Mouse (Mus musculus) intestine, embryonic 15.5 days (tissue): ENCODE measurements at regions not wholly inside any gene's neighbourhood (a gene's known extent, or its start where the extent isn't known, plus 50 kb on each side); places are given as distances from the start of the nearest gene placed in this dataset.

Experiments used
- ATAC-seq: fragments of 200-750 bp; cut with Nextera tagmentation; 2 replicates; pipeline ENCODE4 v1.8.0; 2017; ENCODE audit warnings: moderate TSS enrichment, moderate library complexity
- H3K27ac ChIP-seq: fragments of 300-500 bp; sonication (generic); 2 replicates; pipeline ENCODE4 v1.5.1; 2015; ENCODE audit warnings: mild to moderate bottlenecking, inconsistent platforms
- H3K27me3 ChIP-seq: fragments of 300-500 bp; sonication (generic); replicated peaks from 2 replicates; pipeline ENCODE4 v1.6.1; 2015; ENCODE audit warnings: inconsistent platforms
- H3K36me3 ChIP-seq: fragments of 300-500 bp; sonication (generic); 2 replicates; pipeline ENCODE4 v1.6.1; 2015; ENCODE audit warnings: inconsistent platforms
- H3K4me1 ChIP-seq: fragments of 300-500 bp; sonication (generic); replicated peaks from 2 replicates; pipeline ENCODE4 v1.6.1; 2015; ENCODE audit warnings: inconsistent platforms
- H3K4me2 ChIP-seq: fragments of 300-500 bp; sonication (generic); replicated peaks from 2 replicates; pipeline ENCODE4 v1.6.1; 2015; ENCODE audit warnings: mild to moderate bottlenecking, inconsistent platforms
- H3K4me3 ChIP-seq: fragments of 300-500 bp; sonication (generic); replicated peaks from 2 replicates; pipeline ENCODE4 v1.5.1; 2015; ENCODE audit warnings: inconsistent platforms
- H3K9ac ChIP-seq: fragments of 300-500 bp; sonication (generic); 2 replicates; pipeline ENCODE4 v1.6.1; 2015; ENCODE audit warnings: inconsistent platforms
- H3K9me3 ChIP-seq: fragments of 300-500 bp; sonication (generic); 2 replicates; pipeline ENCODE4 v1.6.1; 2016; ENCODE audit warnings: inconsistent platforms
- WGBS: fragments of 180-500 bp; shearing (Covaris S2); methylation state at CpG from one replicate; pipeline ENCODE4 v1.1.7; 2015; 5-methylcytosine and 5-hydroxymethylcytosine counted together

DNA sequence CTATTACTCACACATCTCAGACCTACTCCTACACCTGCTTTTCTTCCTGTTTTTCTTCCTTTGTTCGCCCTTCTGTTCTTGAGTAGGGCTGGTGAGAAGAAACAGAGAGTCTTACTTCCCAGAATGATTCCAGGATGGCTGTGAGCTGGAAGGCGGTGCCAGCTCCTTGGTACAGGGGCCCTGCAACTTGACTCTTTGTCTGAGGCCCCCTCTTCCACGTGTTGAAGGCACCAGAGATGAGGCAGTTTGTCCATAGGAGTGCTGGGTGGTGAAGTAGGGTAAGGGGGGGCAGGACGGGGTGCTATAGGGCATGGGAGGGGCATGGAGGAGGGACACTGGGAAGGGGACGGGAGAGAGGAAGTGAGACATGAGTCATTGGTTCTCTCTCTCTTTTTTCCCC, 60.8 kb downstream of the Dmrta2 start:
- no peak overlapping the region for H3K4me3 ChIP-seq
- no peaks in the 10 kb centered on the region for H3K9me3 ChIP-seq
- WGBS, result 60% methylated on average over 5 of the region's 5 CpGs
- H3K27me3 ChIP-seq, result no peaks in the 10 kb centered on the region
- H3K9ac ChIP-seq, result no peak overlapping the region
- no peak overlapping the region for H3K4me2 ChIP-seq
- no peak overlapping the region for H3K27ac ChIP-seq
- H3K36me3 ChIP-seq, result no peaks in the 10 kb centered on the region
- ATAC-seq, result no peak
- no peaks in the 10 kb centered on the region for H3K4me1 ChIP-seq

DNA sequence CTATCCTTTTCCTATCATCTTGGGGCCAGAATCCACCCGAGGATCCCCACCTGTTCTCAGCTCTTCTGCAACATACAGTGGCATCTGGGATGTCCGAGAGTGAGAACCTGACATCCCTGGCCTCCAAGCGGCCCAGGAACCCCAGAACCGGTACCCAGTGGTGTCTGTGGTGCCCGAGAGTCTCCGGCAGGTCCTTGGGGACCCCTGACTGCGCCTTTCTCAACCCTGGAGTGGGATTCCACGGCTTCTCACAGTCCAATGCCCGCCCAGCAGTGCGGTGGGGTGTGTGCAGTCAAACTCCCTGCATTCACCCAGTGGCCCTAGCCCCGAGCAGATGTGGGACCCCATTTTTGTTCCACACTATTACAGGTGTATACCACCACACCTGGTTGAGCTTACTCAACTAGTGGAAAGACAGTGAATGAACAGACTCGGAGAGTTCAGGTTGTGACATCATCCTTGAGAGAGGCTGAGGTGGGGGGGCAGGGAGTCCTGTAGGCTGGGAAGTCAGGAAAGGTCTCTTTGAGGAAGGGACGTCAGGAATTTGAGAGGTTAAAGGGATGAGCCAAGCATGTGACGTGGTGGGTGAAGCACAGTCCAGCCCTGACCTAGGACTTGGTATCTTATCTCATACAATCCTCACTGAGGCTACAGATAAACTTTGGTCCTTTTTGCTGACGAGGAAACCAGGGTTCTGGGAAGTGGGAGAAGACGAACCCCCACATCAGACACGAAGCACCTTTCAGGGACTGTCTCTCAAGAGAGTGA, 67.2 kb downstream of the Dmrta2 start:
- Histone ChIP-seq H3K27me3 (no peaks in the 10 kb centered on the region), H3K4me1 (no peaks in the 10 kb centered on the region), H3K27ac (no peak overlapping the region), H3K4me3 (no peak overlapping the region), H3K36me3 (no peaks in the 10 kb centered on the region), H3K9me3 (no peaks in the 10 kb centered on the region), H3K4me2 (no peak overlapping the region), H3K9ac (no peak overlapping the region)
- WGBS, result 78% methylated on average over 17 of the region's 17 CpGs
- ATAC-seq, result no peak

DNA sequence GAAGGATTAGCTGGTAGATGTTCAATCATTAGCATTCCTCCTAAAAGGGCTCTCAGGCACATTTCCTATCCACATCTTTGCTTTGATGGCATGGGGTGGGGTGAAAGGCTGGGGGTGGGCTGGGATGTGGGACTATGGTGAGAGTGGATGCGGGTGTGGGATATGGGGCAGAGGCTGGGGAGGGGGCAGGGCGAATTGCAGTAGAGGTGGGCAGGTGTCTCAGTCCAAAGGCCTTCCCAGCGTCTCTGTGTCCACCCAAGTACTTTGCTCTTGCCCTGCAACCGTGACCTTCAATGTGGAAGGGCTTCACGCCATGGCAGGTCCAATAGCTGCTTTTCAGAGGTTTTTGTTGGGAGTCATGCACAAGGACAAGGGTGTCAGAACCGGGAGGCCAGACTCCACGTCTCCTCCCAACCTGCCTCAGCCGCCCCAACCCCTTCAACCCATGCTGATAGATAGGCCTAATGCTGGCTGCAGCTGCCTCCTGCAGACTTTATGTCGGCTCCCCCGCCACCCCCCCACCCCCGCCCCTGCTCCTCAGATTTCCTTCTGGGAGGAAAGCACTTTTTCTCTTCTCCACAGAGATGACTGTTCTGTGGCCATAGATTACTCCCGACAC, 67.9 kb downstream of the Dmrta2 start:
- no peak for ATAC-seq
- no peaks in the 10 kb centered on the region for H3K36me3 ChIP-seq

DNA sequence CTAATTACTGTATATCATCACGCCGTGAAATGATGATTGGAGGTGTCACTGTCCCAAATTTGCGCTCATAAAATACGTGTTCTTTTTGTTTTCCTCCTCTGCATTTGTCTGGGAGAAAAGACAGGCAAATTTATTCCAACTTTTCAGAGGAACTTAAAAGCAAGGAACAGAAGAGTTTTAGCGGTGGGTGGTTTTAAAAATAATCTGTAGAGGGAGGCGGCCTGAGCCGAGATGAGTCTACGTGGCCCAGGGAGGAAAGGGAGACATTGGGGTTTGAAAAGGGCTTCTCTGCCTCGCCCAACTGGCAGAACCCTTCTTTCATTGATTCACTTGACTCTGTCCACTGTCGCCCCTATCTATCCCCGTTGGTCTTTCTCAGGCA, 68.4 kb downstream of the Dmrta2 start:
- Histone ChIP-seq H3K4me2 (no peak overlapping the region), H3K4me1 (0 out of 2 replicates have a peak, but pooled peaks cover 3% of the 10 kb centered on the region), H3K27me3 (no peaks in the 10 kb centered on the region), H3K36me3 (no peaks in the 10 kb centered on the region), H3K9ac (no peak overlapping the region), H3K9me3 (no peaks in the 10 kb centered on the region), H3K27ac (no peak overlapping the region), H3K4me3 (no peak overlapping the region)
- 86% methylated on average over 11 of the region's 11 CpGs for WGBS
- no peak for ATAC-seq

More for the DNA sequence above, 67.9 kb downstream of the Dmrta2 start:
- no peak overlapping the region for H3K9ac ChIP-seq
- no peak overlapping the region for H3K27ac ChIP-seq
- no peaks in the 10 kb centered on the region for H3K9me3 ChIP-seq
- WGBS, result 69% methylated on average over 12 of the region's 12 CpGs
- H3K27me3 ChIP-seq, result no peaks in the 10 kb centered on the region
- H3K4me1 ChIP-seq, result 0 out of 2 replicates have a peak, but pooled peaks cover 3% of the 10 kb centered on the region
- no peak overlapping the region for H3K4me3 ChIP-seq
- H3K4me2 ChIP-seq, result no peak overlapping the region

DNA sequence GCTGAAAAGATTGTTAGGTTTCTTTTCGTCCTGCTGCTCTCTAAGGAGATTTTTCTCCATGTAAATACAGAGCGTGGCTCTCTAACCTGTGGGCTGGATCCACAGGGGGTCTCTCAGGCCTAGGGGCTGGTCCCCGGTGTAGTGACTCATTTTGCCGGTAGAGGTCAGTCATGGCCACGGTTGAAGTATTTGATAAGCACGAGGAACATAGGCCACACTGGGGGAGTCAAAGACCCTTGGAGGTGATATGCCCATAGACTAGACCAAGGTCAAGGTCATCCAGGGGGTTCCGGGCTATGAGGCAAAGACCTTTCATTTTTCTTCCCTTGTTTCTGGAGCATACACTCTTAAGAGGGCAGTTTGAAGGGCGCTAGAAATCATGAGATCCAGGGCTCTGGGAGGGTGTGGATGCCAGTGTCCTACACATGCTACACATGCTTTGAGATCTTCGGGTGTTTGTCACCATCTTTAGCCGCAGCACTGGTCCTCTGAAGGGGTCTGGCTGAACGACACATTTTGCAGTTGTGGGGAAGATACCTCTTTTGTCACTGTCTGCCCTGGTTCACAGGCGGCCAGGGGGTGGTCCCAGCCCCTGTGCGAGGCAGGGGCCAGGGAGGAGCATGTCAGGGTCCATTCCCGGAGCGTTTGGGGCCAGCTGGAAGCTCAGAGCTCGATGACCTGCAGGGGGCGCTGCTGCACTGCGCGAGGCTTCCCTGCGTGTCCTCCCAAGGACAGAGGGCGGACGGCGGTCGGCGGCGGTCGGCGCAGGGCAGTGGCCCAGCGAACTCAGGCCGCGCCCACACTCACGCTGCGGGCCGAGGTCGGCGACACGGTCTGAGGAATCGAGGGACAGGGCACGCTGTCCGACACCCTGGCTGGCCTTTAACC, 72.8 kb downstream of the Dmrta2 start:
- no peaks in the 10 kb centered on the region for H3K27me3 ChIP-seq
- peak overlapping the region; percentile 36 for H3K4me3 ChIP-seq
- ATAC-seq, result peak; percentile 95
- WGBS, result 4% methylated on average over 40 of the region's 40 CpGs
- no peaks in the 10 kb centered on the region for H3K36me3 ChIP-seq
- H3K9ac ChIP-seq, result peak overlapping the region; percentile 28; the same call in 1 of the 2 replicates
- no peak overlapping the region for H3K27ac ChIP-seq
- 0 out of 2 replicates have a peak, but pooled peaks cover 3% of the 10 kb centered on the region for H3K4me1 ChIP-seq
- H3K9me3 ChIP-seq, result no peaks in the 10 kb centered on the region
- peak overlapping the region; percentile 71 for H3K4me2 ChIP-seq

DNA sequence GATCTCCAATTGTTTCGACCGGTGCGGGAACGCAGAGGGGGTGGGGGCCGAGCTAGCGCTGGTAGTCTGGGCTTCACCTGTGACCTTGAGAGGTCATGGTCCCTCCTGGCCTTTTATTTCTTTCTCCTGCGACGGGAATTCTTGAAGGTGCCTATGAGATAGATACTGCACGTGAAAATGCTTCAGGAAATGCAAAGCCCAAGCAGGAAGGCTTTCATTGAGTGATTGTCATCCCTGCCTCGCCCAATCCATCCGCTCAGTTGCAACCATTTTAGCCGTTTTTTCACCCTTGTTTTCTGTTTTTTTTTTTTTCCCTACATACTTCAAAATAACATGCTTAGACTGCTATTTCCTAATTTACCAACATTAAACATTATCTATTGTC, 73.4 kb downstream of the Dmrta2 start:
- no peaks in the 10 kb centered on the region for H3K9me3 ChIP-seq
- no peak for ATAC-seq
- H3K27ac ChIP-seq, result no peak overlapping the region
- H3K9ac ChIP-seq, result peak overlapping the region; percentile 28; the same call in 1 of the 2 replicates
- H3K36me3 ChIP-seq, result no peaks in the 10 kb centered on the region
- 0 out of 2 replicates have a peak, but pooled peaks cover 3% of the 10 kb centered on the region for H3K4me1 ChIP-seq
- peak overlapping the region; percentile 71 for H3K4me2 ChIP-seq
- H3K27me3 ChIP-seq, result no peaks in the 10 kb centered on the region
- peak overlapping the region; percentile 36 for H3K4me3 ChIP-seq
- 13% methylated on average over 12 of the region's 12 CpGs for WGBS

DNA sequence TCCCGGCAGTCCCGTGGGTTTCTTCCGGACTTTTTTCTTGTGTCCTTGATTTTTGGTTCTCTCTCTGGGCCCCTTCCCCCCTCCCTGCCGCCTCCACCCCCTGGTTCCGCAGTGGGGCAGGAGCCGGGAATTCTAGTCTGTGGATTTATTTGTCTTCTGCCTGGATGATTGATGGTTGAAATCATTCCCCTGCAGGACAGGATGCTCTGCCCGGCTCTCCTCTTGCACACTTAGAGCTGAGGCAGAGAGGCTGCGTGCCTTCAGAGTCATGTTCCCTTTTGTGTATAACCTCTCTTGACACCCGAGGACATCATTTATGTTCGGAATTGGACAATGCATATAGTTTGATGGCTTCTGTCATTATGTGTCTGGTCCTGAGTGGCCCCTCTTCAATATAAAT, 74.0 kb downstream of the Dmrta2 start:
- no peak overlapping the region for H3K4me2 ChIP-seq
- ATAC-seq, result no peak
- no peak overlapping the region for H3K9ac ChIP-seq

DNA sequence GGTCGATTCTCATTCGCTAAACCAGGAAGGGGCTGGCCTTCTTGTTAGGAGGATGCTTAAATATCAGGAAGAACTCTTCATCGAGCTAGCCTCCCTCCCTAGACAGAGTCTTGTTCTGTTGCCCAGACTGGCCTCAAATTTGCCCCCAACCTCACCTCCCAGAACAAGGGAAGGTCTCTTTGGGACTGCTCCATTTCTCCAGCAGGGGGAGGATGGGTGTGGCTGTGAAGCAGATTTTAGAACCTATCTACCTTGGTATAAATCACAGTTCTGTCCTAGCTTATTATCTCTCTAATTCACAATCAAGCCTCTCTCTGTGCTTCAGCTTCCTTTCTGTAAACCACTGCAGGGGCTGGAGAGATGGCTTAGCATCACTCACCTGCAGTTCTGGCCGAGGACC, 75.1 kb downstream of the Dmrta2 start:
- H3K4me1 ChIP-seq, result 0 out of 2 replicates have a peak, but pooled peaks cover 3% of the 10 kb centered on the region
- 89% methylated on average over 4 of the region's 4 CpGs for WGBS
- H3K36me3 ChIP-seq, result no peaks in the 10 kb centered on the region
- H3K4me2 ChIP-seq, result no peak overlapping the region
- H3K9me3 ChIP-seq, result no peaks in the 10 kb centered on the region
- H3K27ac ChIP-seq, result no peak overlapping the region
- ATAC-seq, result no peak
- no peak overlapping the region for H3K4me3 ChIP-seq
- H3K9ac ChIP-seq, result no peak overlapping the region
- no peaks in the 10 kb centered on the region for H3K27me3 ChIP-seq

More for the DNA sequence above, 74.0 kb downstream of the Dmrta2 start:
- Histone ChIP-seq H3K9me3 (no peaks in the 10 kb centered on the region), H3K4me1 (0 out of 2 replicates have a peak, but pooled peaks cover 3% of the 10 kb centered on the region), H3K36me3 (no peaks in the 10 kb centered on the region), H3K4me3 (no peak overlapping the region), H3K27me3 (no peaks in the 10 kb centered on the region), H3K27ac (no peak overlapping the region)
- WGBS, result 25% methylated on average over 10 of the region's 10 CpGs

DNA sequence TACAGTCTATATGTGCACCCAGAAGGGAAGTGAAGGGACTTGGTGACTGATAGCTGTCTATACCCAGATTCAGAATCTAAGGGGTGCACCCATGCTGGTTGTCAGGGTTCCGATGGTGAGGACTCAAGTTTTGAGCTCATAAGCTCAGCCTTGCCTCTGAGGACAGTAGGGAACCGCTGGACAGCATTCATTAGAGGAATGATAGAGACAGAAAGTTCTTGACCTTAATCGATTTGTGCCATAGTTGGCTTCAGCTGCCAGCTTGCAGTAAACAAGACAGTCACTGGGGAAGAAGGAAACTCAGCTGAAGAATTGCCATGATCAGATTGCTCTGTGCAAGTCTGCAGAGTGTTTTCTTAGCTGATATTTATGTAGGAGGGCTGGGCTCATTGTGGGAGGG, 96.0 kb downstream of the Dmrta2 start:
- Histone ChIP-seq H3K9ac (no peak overlapping the region), H3K4me1 (no peaks in the 10 kb centered on the region), H3K4me3 (no peak overlapping the region), H3K27me3 (no peaks in the 10 kb centered on the region), H3K9me3 (no peaks in the 10 kb centered on the region), H3K27ac (no peak overlapping the region), H3K4me2 (no peak overlapping the region), H3K36me3 (no peaks in the 10 kb centered on the region)
- WGBS, result 69% methylated on average over 3 of the region's 3 CpGs
- ATAC-seq, result no peak

DNA sequence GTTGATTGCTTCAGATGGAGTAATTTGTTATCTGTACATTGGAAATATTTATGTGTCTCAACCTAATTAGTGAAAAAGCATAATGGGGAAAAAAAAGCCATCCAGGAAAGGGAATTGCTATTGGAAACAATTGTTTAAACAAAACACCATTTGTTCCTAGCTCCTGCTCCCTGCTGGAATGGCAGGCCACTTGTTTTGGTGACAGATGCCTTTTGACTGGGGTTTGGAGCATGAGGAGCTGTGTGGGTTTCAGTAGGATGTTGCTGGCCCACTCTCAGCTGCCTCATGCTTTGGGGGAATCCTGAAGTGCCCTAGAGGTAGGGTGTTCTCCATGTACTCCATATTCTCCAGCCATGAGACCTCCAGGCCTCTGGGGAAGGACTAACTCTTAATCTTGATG, 105.5 kb downstream of the Dmrta2 start:
- Histone ChIP-seq H3K9me3 (no peaks in the 10 kb centered on the region), H3K4me3 (no peak overlapping the region), H3K27ac (no peak overlapping the region), H3K4me1 (no peaks in the 10 kb centered on the region), H3K4me2 (no peak overlapping the region), H3K27me3 (no peaks in the 10 kb centered on the region), H3K36me3 (no peaks in the 10 kb centered on the region), H3K9ac (no peak overlapping the region)
- no peak for ATAC-seq

DNA sequence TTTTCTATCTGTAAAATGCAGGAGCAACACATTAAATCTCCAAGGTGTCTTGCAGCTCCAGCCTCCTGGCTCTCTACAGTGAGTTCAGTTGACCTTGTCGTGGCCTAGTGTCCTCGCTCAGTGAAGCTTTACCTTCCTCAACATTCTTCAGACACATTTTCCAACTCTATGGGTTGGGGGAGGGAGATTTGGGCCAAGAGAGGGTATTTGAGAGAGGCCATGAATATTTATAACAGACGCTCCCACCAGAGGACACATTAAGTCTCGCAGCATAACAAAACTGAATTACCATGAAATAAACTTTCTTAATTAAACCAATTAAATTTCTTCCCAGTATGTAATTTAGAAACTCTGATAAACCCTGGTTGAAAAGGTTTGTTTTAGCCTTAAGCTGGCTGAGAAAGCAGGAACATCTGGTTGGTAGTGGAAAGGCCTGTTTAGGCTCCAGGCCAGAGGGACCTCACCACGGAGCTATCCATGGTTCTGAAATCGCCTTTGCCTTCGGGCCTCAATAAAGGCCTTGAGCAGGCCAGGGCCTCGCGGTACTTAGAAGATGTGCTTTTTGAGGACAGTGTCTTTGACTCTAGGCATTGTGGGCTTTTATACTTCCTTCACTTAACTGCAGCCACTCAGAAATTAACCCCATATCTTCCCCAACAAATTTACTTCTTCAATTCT, 109.9 kb downstream of the Dmrta2 start:
- 37% methylated on average over 9 of the region's 9 CpGs for WGBS
- H3K27ac ChIP-seq, result no peak overlapping the region
- H3K4me1 ChIP-seq, result no peaks in the 10 kb centered on the region
- no peak overlapping the region for H3K9ac ChIP-seq
- no peak for ATAC-seq
- no peaks in the 10 kb centered on the region for H3K9me3 ChIP-seq
- no peaks in the 10 kb centered on the region for H3K36me3 ChIP-seq
- no peaks in the 10 kb centered on the region for H3K27me3 ChIP-seq
- H3K4me2 ChIP-seq, result no peak overlapping the region
- H3K4me3 ChIP-seq, result no peak overlapping the region
